Mouse (Mus musculus): ENCODE measurements around the gene A930004D18Rik.
"Not testable (repeated sequence)": the region's sequence is repeated elsewhere in the genome, so short reads cannot be mapped to it uniquely, and the experiment has no call there.

A930004D18Rik gene

DNA sequence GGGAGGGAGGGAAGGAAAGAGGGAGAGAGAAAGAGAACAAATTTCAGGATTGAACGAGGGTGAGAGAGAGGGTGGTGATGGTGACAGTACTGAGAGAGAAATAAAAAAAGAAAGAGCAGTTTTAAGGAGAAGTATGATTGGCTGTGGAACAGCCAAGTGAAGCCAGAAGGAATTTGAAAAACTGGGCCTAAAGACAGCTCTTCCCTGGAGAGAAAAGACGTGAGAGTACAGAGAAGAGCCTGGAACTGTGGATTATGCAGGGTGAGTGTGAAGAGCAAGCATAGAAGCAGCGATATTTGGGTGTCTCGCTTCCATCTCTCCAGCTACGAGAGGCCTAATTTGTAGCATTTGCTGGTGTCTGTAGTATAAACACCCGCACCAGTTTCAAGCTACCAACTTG lies 26.3 kb downstream of the A930004D18Rik start:
- DNase-seq (ENCODE audit: low spot score) = no peak

- DNase-seq (ENCODE audit: low spot score) = no peak
These were observed 32.4 kb downstream of the A930004D18Rik start for GRCm38 (mm10) chr2:18005137-18005536.

GRCm38 (mm10) chr2:18004286-18004685 lies 33.3 kb downstream of the A930004D18Rik start:
- DNase-seq (ENCODE audit: low spot score) = no peak

- DNase-seq (ENCODE audit: low spot score) = no peak
These were observed 35.2 kb downstream of the A930004D18Rik start for GRCm38 (mm10) chr2:18002306-18002705.

GRCm38 (mm10) chr2:17996858-17997257 lies 40.7 kb downstream of the A930004D18Rik start, which contains the start of gene H2al2a:
Gene H2al2a (minus strand): TSS chr2:17996958.
- DNase-seq (ENCODE audit: low spot score) = no peak

DNA sequence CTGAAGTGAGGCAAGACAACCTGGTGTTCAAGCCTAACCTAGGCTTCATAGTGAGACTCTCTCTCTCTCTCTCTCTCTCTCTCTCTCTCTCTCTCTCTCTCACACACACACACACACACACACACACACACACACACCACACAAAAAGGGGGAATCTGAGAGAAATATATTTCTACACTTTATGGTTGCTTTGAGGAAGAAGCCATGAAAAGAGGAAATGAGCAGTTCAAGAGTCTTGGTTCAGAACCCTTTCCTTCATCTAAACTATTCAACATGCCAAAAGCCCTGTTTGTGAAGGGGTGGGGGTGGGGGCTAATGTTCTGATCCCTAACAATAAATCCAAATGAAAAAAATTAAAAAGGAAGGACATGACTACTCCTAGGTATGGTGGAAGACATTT lies 48.0 kb downstream of the A930004D18Rik start:
- DNase-seq (ENCODE audit: low spot score) = no peak

DNA sequence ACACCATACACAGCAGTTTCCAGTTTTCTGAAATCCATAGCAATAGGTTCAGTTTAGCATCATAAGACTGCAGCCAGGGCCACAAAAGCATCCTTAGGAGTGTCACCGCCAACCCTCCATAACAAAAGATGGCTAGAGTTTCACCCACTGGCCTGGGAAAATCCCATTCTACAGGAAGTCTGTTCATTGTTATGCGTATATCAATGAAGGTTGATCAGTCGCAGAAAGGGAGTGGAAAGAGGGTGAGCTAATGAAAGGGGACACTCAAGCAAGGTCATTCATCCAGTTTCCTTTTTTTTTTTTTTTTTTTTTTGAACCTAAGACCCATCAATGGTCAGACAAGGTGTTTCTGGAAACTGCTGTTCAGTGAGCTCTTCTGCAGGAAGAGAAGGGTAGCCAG lies 48.4 kb downstream of the A930004D18Rik start:
- DNase-seq (ENCODE audit: low spot score) = no peak

GRCm38 (mm10) chr2:17986694-17987093 lies 50.8 kb downstream of the A930004D18Rik start:
- no peak for DNase-seq (ENCODE audit: low spot score)

DNA sequence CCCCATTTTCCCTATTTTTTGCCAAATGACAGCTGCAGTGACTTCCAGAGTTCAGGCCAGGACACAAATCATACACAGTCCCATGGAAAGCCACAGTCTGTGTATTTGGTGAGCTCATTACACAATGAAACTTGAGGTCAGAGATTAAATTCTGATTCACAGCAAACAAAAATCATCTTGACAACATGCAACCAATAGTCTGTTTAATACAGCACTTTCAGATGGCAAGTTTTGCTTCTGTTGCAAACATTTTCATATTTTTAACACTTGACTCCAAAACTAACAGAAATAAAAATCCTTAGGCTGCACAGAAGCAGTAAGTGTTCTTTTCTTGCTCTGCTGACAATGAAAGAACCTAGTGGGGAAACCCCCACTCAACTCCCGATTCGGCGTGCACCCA lies 52.8 kb downstream of the A930004D18Rik start:
- DNase-seq (ENCODE audit: low spot score) = no peak

DNA sequence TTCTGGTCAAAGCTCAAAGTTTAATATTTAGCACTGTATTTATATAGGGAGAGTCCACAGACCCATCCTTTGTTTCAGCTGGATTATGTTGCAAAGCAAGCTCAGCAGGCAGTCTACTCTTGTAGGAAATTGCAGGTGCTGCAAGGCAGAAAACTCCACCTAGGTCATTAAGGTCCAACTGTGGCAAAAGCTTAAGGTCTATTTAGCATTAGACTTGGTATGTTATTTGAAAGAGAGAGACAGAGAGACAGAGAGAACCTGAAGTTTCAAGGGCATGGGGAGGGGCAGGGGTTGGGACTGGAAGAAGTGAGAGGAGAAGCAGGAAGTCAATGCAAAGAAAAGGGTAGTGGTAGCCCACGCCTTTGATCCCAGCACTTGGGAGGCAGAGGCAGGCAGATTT lies 54.8 kb downstream of the A930004D18Rik start:
- no peak for DNase-seq (ENCODE audit: low spot score)

DNA sequence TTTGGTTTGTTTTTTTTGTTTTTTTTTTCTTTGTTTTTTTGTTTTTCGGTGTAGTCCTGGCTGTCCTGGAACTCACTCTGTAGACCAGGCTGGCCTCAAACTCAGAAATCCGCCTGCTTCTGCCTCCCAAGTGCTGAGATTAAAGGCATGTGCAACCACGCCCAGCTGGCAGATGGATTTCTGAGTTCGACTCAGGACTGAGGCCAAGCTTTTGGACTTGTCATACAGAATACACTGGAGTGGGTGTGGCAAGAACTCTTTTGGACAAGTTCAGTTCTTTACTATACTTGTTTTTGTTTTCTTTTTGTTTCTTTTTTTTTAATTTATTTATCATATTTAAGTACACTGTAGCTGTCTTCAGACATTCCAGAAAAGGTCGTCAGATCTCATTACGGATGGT lies 58.8 kb downstream of the A930004D18Rik start:
- no peak for DNase-seq (ENCODE audit: low spot score)

DNA sequence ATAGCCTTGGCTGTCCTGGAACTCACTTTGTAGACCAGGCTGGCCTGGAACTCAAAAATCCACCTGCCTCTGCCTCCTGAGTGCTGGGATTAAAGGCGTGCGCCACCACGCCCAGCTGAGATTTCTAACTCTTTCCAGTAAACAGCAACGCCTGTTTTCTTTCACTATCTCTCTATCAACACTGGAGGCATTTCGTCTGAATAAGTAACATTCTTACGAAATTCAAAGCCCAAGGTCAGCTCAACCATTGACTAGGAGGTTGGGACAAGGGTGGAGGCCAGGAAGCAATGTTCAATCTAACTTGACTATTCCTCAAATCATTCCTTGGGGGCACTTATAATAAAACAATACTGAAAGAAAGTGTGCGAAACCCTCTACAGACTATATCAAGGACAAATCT lies 59.3 kb downstream of the A930004D18Rik start:
- not testable (repeated sequence) for DNase-seq (ENCODE audit: low spot score)

GRCm38 (mm10) chr2:17977645-17978044 lies 59.9 kb downstream of the A930004D18Rik start:
- not testable (repeated sequence) for DNase-seq (ENCODE audit: low spot score)

DNA sequence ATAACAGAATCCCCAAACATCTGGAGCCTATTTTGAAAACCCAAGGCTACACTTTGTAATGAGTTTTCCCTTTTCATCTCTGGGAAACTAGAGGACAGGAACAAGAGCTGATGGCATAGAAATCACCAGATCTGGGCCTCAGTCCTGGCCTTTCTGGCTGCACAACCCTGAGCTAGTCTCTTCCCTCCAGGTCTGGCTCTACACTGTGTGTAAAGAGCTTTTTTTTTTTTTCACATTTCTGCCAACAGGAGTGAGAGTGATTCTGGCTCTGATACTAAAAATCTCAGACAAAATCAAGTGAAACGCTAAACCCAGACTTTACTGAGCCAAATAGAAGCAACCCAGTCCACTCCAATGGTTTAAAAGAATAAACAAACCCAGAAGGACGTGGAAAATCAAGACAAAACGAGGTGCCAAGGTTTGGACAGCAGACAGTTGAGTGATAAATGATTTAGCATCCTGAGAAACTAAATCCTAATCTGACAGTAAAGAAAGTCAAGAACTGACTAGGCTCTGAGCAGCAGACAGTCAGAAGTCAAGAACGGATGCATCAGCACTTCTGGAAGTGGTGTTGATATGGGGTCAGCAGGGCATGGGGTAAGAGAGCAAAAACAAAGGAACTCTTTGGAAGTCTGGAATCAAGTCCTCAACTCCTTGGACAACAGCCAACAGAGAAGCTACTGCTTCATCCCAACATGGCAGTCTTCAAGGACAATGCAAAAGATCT lies 61.8 kb downstream of the A930004D18Rik start:
- DNase-seq (ENCODE audit: low spot score) = no peak
